Mouse (Mus musculus) midbrain, postnatal 0 days (tissue): ENCODE results near the gene Taco1. TPM values are rescaled to one million over a fixed set of nuclear protein-coding genes. Genes with fewer than 3 reads are reported as not detected.

ENCODE experiments used
- ATAC-seq: fragments of 200-750 bp; cut with Nextera tagmentation; 2 replicates; pipeline ENCODE4 v1.8.0; 2017; ENCODE audit warnings: moderate number of reproducible peaks, mild to moderate bottlenecking, moderate TSS enrichment, moderate library complexity; ENCODE audit not compliant: low FRiP score
- DNase-seq: peaks from one replicate; pipeline ENCODE4 v3.0.0-alpha.2; 2015; ENCODE audit warnings: low spot score
- H3K27ac ChIP-seq: fragments of 300-500 bp; sonication (generic); 2 replicates; pipeline ENCODE4 v1.5.1; 2014; ENCODE audit warnings: low read depth, mild to moderate bottlenecking, low read length, mixed read lengths
- H3K27me3 ChIP-seq: fragments of 300-500 bp; sonication (generic); 2 replicates; pipeline ENCODE4 v1.6.1; 2014; ENCODE audit warnings: low read length, control low read depth, mixed read lengths; ENCODE audit not compliant: insufficient read depth
- H3K36me3 ChIP-seq: fragments of 300-500 bp; sonication (generic); 2 replicates; pipeline ENCODE4 v1.6.1; 2014; ENCODE audit warnings: low read length, control low read depth, mixed read lengths; ENCODE audit not compliant: insufficient read depth
- H3K4me1 ChIP-seq: fragments of 300-500 bp; sonication (generic); 2 replicates; pipeline ENCODE4 v1.6.1; 2014; ENCODE audit warnings: mild to moderate bottlenecking, control low read depth, antibody characterized with exemption, low read length, mixed read lengths; ENCODE audit not compliant: insufficient read depth
- H3K4me2 ChIP-seq: fragments of 300-500 bp; sonication (generic); 2 replicates; pipeline ENCODE4 v1.6.1; 2014; ENCODE audit warnings: low read depth, mild to moderate bottlenecking, low read length, mixed read lengths; ENCODE audit not compliant: poor library complexity, severe bottlenecking
- H3K4me3 ChIP-seq: fragments of 300-500 bp; sonication (generic); 2 replicates; pipeline ENCODE4 v1.5.1; 2014; ENCODE audit warnings: low read depth, mild to moderate bottlenecking, low read length, moderate library complexity
- H3K9ac ChIP-seq: fragments of 300-500 bp; sonication (generic); replicated peaks from 2 replicates; pipeline ENCODE4 v1.6.1; 2014; ENCODE audit warnings: mild to moderate bottlenecking, low read length, moderate library complexity, mixed read lengths; ENCODE audit not compliant: poor library complexity, severe bottlenecking
- H3K9me3 ChIP-seq: fragments of 300-500 bp; sonication (generic); 2 replicates; pipeline ENCODE4 v1.6.1; 2016; ENCODE audit warnings: low read length, control low read depth
- CTCF ChIP-seq: IDR thresholded peaks from 2 replicates; pipeline ENCODE4 v1.5.1; 2016; ENCODE audit warnings: antibody characterized with exemption, mild to moderate bottlenecking
- WGBS: fragments of 180-500 bp; shearing (Covaris S2); extraction: QIAGEN DNeasy Blood & Tissue Kit; methylation state at CpG from one replicate; pipeline ENCODE4 v1.1.7; 2014; 5-methylcytosine and 5-hydroxymethylcytosine counted together
- polyA plus RNA-seq: library from polyadenylated mRNA; unstranded; fragments of >200 nt; fragmentation: Nextera tagmentation; extraction: Ambion mirVana; gene quantifications from 2 replicates; pipeline ENCODE4 v1.2.1, GENCODE M21; 2015
- total RNA-seq: library from RNA; depleted of rRNA; stranded (reverse); fragments of >200 nt; gene quantifications from 2 replicates; pipeline ENCODE4 v1.2.3, GENCODE M21; 2014; rRNA removed

The Taco1 gene
- total RNA-seq (17.3 and 18.6 TPM in 2 replicates), polyA plus RNA-seq (5.1 and 5.8 TPM in 2 replicates)

DNA sequence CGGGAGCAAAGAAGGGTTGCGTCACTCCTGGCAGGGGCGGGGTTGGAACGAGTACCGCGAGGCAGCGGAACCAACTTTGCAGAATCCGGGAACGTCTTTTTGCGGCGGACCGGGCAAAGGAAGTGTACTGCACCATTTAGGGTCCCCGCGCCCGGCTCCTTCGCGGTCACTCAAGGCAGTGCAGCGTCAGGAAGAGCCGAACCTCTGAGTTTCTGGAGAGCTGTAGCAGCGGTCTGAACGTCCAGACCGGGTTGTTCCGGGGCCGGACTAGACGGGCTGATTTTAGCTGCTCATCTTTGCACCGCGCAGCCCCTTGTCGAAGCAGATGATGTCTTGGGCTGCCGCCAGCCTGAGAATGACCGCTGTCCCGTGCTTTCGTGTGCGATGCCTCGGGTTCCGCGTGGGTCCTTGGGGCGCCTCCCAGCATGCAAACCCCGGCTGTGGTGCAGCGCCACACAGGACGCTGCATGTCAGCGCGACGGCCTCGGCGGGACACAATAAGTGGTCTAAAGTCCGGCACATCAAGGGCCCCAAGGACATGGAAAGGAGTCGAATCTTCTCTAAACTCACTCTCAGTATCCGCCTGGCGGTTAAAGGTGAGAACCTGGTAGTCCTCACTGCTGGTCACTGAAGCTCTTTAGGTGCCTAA is at the start of gene Taco1:
Gene Taco1, plus strand, starts transcription at position 139 of the 649 bp plus-strand sequence.
- TF ChIP-seq CTCF = peak; percentile 59
- WGBS = under 1% methylated on average over 49 of the region's 49 CpGs
- ATAC-seq (peak; percentile 96), DNase-seq (peak; percentile 97)
- Histone ChIP-seq H3K27ac (peak within 1 kb of the TSS; percentile 64), H3K27me3 (no peaks in the 10 kb centered on the region), H3K4me1 (no peaks in the 10 kb centered on the region), H3K4me2 (peak within 1 kb of the TSS; percentile 84), H3K9me3 (no peaks in the 10 kb centered on the region), H3K36me3 (no peaks in the 10 kb centered on the region), H3K4me3 (peak within 1 kb of the TSS; percentile 41), H3K9ac (peak within 1 kb of the TSS; percentile 58)

DNA sequence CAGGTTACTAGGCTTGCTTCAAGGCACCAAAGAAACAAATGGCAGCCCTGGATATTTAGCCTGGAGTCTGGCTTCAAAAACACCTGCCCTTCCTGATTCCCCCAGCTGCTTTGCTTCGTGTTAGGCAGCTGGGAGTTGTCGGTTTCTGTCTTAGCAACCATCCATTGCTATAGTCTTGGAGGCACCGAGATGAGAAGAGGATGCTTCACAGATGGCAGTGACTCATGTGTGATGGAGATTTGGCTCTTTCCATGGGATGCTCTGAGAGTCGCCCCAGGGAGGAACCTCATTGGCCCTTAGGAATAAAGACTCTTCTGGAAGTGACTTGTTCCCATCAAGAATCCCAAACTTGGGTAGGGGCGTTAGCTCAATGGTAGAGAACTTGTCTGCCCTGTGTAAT is 49.4 kb upstream of the Taco1 start:
- whole genome bisulfite sequencing = 83% methylated on average over 5 of the region's 5 CpGs
- DNase-seq (no peak), ATAC-seq (no peak)
- H3K27me3 ChIP-seq = no peaks in the 10 kb centered on the region
- TF ChIP-seq CTCF = no peak
- no peak overlapping the region for H3K27ac ChIP-seq
- H3K4me2 ChIP-seq = no peak overlapping the region
- H3K36me3 ChIP-seq = no peaks in the 10 kb centered on the region
- H3K4me1 ChIP-seq = peaks cover 7% of the 10 kb centered on the region; the same call in 1 of the 2 replicates
- no peak overlapping the region for H3K4me3 ChIP-seq
- no peaks in the 10 kb centered on the region for H3K9me3 ChIP-seq
- no peak overlapping the region for H3K9ac ChIP-seq

GRCm38 (mm10) chr11:106020051-106020763 is 45.7 kb upstream of the Taco1 start:
- no peaks in the 10 kb centered on the region for H3K9me3 ChIP-seq
- DNase-seq = peak; percentile 68
- peak overlapping the region; percentile 72 for H3K9ac ChIP-seq
- WGBS = under 1% methylated on average over 50 of the region's 50 CpGs
- H3K27me3 ChIP-seq = no peaks in the 10 kb centered on the region
- peak overlapping the region; percentile 47 for H3K4me3 ChIP-seq
- peaks cover 7% of the 10 kb centered on the region; the same call in 1 of the 2 replicates for H3K4me1 ChIP-seq
- peak overlapping the region; percentile 65 for H3K4me2 ChIP-seq
- ATAC-seq = peak; percentile 81
- no peaks in the 10 kb centered on the region for H3K36me3 ChIP-seq
- peak overlapping the region; percentile 77 for H3K27ac ChIP-seq
- TF ChIP-seq CTCF = peak; percentile 18; the same call in 1 of the 2 replicates

DNA sequence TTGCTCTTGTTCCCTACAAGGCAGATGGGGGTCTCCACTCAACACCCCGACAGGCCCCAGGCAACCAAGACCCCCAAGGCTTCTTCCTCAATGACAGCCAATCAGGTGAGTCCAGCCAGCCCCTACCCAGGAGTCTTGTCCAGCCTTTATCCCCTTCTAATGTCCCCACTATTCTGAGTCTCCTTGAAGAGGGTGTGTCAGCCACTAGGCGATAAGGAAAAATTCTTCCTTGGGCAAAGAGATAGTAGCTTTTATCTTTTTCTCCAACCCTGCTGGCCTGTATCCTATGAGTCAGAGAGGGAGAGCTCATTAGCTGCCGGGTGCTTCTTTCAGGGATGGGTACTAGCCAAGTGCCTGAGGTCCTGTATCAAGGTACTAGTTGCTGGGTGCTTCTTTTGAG is 40.1 kb upstream of the Taco1 start:
- DNase-seq (no peak), ATAC-seq (no peak)
- no peak for TF ChIP-seq CTCF
- Histone ChIP-seq H3K36me3 (no peaks in the 10 kb centered on the region), H3K4me1 (peaks cover 6% of the 10 kb centered on the region; the same call in 1 of the 2 replicates), H3K4me3 (no peak overlapping the region), H3K27ac (no peak overlapping the region), H3K4me2 (no peak overlapping the region), H3K9me3 (no peaks in the 10 kb centered on the region), H3K27me3 (no peaks in the 10 kb centered on the region), H3K9ac (no peak overlapping the region)
- WGBS = 84% methylated on average over 3 of the region's 3 CpGs

DNA sequence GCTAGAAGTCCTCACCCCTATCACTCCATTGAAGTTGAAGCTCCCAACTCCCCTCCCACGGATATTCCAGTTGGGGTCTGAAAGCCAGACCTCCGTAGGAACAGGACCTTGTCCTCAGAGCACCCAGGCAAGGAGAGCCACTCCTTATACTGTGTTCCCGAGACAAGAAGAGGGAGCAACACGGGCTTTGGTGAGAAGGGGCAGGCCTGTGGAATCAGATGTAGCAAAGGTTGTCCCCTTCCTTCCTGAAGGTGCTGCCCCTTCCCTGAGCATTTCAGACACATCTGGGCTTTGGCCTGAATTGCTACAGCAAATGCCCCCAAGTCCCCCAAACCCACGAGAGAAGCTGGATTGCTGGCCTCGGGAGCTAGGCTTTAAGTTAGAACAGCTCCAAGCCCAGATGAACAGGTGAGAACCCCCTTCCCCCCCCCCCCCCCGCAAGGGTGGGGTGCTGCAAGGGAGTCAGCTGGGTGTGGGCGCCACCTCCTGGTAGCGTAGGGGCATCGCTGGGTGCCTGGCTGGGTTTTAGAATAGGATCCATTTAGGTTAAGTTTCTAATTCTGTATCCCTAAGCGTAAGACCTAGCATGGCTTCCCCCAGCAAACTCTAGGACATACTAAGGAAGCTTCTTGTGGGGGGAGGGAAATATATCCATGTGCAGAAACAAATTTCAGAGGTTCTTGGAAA is 39.3 kb upstream of the Taco1 start:
- Histone ChIP-seq H3K36me3 (no peaks in the 10 kb centered on the region), H3K4me1 (no peaks in the 10 kb centered on the region), H3K27me3 (no peaks in the 10 kb centered on the region), H3K9me3 (no peaks in the 10 kb centered on the region), H3K27ac (no peak overlapping the region), H3K4me3 (no peak overlapping the region), H3K9ac (no peak overlapping the region), H3K4me2 (no peak overlapping the region)
- WGBS = 45% methylated on average over 10 of the region's 11 CpGs
- ATAC-seq (no peak), DNase-seq (peak; percentile 55)
- peak; percentile 83 for TF ChIP-seq CTCF
